Mouse (Mus musculus) embryonic stem cell, embryonic (primary cell): ENCODE measurements around the gene Tlnrd1.

Source experiments
- CTCF ChIA-PET, 4 experiments: fragments of 300-600 bp in 2 of 4; fragments of 350-600 bp in 2 of 4; sonication (Branson Sonifier 250); formaldehyde crosslinking; loops; one replicate each; lab custom pipeline; 2022; ENCODE audit warnings: inconsistent platforms in 2 of 4; lab: Charles Lee
- POLR2A ChIA-PET, 4 experiments: fragments of 300-600 bp in 2 of 4; fragments of 350-600 bp in 2 of 4; sonication (Branson Sonifier 250); formaldehyde crosslinking; loops; one replicate each; lab custom pipeline; 2022; ENCODE audit warnings: antibody characterized with exemption in 4 of 4, inconsistent platforms in 1 of 4; lab: Charles Lee

Tlnrd1 gene

DNA sequence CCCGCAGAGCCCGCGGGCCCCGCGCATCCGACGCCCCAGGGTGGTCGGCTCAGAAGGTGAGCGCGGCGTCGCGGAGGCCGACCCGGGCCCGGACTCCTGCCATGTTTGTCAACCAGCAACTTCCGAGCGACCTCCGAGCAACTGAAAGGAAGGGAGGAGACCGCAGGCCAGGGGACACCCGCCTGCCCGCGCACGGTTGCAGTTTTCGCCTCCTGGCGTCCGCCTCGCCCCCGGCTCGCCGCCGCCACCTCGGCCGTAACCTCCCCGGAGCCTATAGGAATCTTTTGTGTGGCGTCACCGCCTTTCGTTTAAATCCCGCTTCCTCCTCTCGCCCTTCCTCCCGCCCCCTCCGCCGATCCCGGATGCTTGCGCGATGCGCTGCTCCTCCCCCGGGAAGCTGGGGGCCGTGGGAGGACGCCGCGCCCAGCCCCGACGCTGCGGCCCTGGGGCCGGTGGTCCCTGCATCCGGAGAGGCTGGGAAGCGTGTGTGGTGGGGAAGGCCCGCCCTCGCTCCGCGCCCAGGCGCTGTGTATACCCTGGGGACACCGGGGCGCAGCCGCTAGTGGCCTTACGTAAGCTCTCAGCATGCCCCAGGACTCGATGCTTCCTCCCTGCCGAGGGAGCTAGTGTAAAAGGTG lies at the start of gene Tlnrd1, which contains the start of gene Mesd:
TSS of gene Tlnrd1 (minus strand) at position 285 of the 638 bp plus-strand sequence.
TSS of gene Mesd (plus strand) at position 446 of the 638 bp plus-strand sequence.
- ChIA-PET CTCF (interaction anchor here in 1 of 4 experiments (0.7 to 1.2 kb wide), 3 partner anchors 109 to 388 kb away, joined by 3 read pairs; no protein-coding TSS in a partner anchor), POLR2A (interaction anchor here (0.6 to 5.6 kb wide), 74 partner anchors 7 to 1650 kb away, joined by 3 to 166 read pairs (median 5); partner anchors contain the start of genes Stard5 (in 3 of the 4), Abhd17c (in 1 of the 4), Cfap161 (in 1 of the 4) and Il16 (in 1 of the 4))

GRCm38 (mm10) chr7:83921637-83922036 lies 37.5 kb upstream of the Tlnrd1 start:
- POLR2A ChIA-PET: interaction anchor here in 2 of 4 experiments (1.3 to 1.8 kb wide), 3 partner anchors 19 to 222 kb away, joined by 3 to 5 read pairs (median 4); no protein-coding TSS in a partner anchor
- CTCF ChIA-PET: interaction anchor here in 1 of 4 experiments (1.2 kb wide), 1 partner anchor 11 kb away, joined by 3 read pairs; no protein-coding TSS in a partner anchor

GRCm38 (mm10) chr7:83920241-83920640 lies 36.1 kb upstream of the Tlnrd1 start:
- ChIA-PET CTCF (interaction anchor here in 3 of 4 experiments (0.7 to 1.9 kb wide), 9 partner anchors 9 to 395 kb away, joined by 3 to 5 read pairs (median 4); partner anchors contain the start of gene Cemip (in 1 of the 3)), POLR2A (interaction anchor here in 2 of 4 experiments (0.6 to 1.5 kb wide), 3 partner anchors 26 to 223 kb away, joined by 3 to 5 read pairs (median 4); no protein-coding TSS in a partner anchor)

DNA sequence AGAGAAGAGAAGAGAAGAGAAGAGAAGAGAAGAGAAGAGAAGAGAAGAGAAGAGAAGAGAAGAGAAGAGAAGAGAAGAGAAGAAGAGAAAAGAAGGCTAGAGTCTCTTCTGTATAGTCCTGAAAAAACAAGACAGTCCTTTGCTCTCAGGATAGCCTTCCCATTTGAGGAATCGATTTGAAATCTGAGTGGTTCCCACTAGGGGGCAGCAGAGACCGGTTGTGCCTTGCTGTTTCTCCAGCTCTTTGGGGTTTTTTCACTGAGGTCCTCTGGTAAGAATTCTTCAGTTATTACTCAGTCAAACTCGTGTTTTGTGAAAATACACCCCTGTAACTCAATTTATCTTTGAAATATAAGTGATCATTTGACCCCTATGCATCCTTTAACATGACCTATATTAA lies 30.5 kb upstream of the Tlnrd1 start:
- ChIA-PET CTCF (interaction anchor here (0.5 to 2.5 kb wide), 26 partner anchors 10 to 732 kb away, joined by 3 to 30 read pairs (median 4); partner anchors contain the start of gene Cemip (in 4 of the 4)), POLR2A (interaction anchor here in 3 of 4 experiments (0.6 to 5.4 kb wide), 11 partner anchors 11 to 358 kb away, joined by 3 to 38 read pairs (median 3); partner anchors contain the start of genes Cemip (in 2 of the 3) and Mesd (in 1 of the 3))

DNA sequence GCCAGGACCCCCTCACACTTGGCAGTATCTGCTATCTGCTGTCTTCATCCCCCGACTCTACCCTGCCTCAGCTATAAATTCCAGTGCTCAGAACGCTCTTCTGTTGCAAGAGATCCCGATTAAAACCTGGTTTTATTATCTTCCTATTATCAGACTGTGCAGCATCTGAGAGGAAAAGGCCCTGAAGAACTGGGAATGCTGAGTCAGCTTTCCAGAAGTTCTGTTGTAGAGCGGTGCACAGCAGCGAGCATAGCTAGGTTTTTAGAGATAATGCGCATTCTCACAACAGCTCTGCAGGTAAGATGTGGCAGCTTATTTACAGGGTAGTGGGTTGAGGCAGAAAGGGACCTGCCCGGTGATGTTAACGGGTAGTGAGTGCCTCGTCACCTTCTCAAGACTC lies 29.9 kb upstream of the Tlnrd1 start:
- POLR2A ChIA-PET: interaction anchor here in 3 of 4 experiments (0.8 to 5.4 kb wide), 10 partner anchors 11 to 359 kb away, joined by 3 to 38 read pairs (median 3); partner anchors contain the start of genes Cemip (in 2 of the 3) and Mesd (in 1 of the 3)
- CTCF ChIA-PET: interaction anchor here (0.6 to 2.5 kb wide), 19 partner anchors 9 to 511 kb away, joined by 3 to 30 read pairs (median 4); partner anchors contain the start of gene Cemip (in 3 of the 4)

- ChIA-PET CTCF (interaction anchor here in 2 of 4 experiments (0.8 to 2.5 kb wide), 10 partner anchors 66 to 443 kb away, joined by 3 to 30 read pairs (median 4); partner anchors contain the start of gene Cemip (in 2 of the 2)), POLR2A (interaction anchor here in 3 of 4 experiments (1.1 to 5.4 kb wide), 5 partner anchors 10 to 173 kb away, joined by 3 to 38 read pairs (median 29); partner anchors contain the start of gene Cemip (in 1 of the 3))
Observed at GRCm38 (mm10) chr7:83913405-83913932, 29.4 kb upstream of the Tlnrd1 start.

GRCm38 (mm10) chr7:83911909-83912308 lies 27.8 kb upstream of the Tlnrd1 start:
- ChIA-PET CTCF (interaction anchor here in 1 of 4 experiments (0.6 kb wide), 1 partner anchor 177 kb away, joined by 3 read pairs; no protein-coding TSS in a partner anchor), POLR2A (interaction anchor here in 2 of 4 experiments (0.8 to 5.4 kb wide), 7 partner anchors 9 to 174 kb away, joined by 3 to 38 read pairs (median 8); partner anchors contain the start of gene Cemip (in 1 of the 2))

- ChIA-PET POLR2A (interaction anchor here in 2 of 4 experiments (0.7 to 4.2 kb wide), 4 partner anchors 8 to 22 kb away, joined by 3 to 35 read pairs (median 6); partner anchors contain the start of genes Mesd (in 1 of the 2) and Tlnrd1 (in 1 of the 2)), CTCF (interaction anchor here in 3 of 4 experiments (0.6 to 1.1 kb wide), 4 partner anchors 10 to 439 kb away, joined by 3 to 8 read pairs (median 4); no protein-coding TSS in a partner anchor)
Observed at GRCm38 (mm10) chr7:83904831-83905230, 20.7 kb upstream of the Tlnrd1 start.

DNA sequence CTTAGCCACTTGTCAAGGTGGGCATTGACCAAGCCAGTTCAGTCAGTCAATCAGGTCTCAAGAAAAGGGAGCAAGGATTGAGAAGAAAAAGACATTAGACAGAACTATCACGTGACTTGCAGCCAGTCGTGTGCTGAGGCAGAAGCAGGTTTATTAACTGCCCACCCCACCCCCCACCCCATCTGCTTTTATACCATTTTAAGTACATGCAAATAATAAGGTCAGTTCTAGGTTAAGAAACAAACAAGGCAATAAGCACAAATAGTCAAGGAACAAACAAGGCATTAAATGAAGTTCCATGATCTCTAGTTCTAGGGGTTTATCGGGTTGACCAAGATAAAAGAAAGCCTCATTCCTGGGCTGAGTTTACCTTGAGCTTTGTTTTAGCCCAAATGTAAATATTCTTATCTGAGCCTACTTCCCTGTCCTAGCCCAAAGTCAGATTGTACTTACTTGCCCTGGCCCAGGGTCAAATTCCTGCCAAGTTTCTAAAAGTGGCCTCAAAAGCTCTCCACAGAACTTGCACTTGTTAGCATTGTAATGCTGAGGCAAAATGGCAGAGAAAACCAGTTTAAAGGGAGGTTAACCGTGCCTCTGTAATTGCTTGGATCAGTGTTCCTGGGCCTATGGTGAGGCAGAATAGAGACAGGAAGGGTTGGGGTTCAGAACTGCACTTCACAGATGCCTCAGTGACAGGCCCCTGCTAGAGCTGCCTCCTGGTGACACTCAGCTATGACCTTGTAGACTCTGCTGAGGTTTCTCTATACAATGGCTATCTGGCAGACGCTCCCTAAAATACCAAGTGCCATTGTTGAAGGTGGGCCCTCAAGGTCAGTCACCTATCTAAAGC lies 18.4 kb upstream of the Tlnrd1 start:
- ChIA-PET CTCF (interaction anchor here in 3 of 4 experiments (0.6 to 1.9 kb wide), 8 partner anchors 17 to 1111 kb away, joined by 3 to 8 read pairs (median 3); partner anchors contain the start of gene Cemip (in 1 of the 3)), POLR2A (interaction anchor here (0.5 to 7.5 kb wide), 47 partner anchors 9 to 1662 kb away, joined by 3 to 166 read pairs (median 5); partner anchors contain the start of genes Mesd (in 4 of the 4), Tlnrd1 (in 4 of the 4), Cemip (in 2 of the 4) and Stard5 (in 1 of the 4))

GRCm38 (mm10) chr7:83901425-83901824 lies 17.3 kb upstream of the Tlnrd1 start:
- ChIA-PET POLR2A (interaction anchor here in 3 of 4 experiments (0.6 to 7.5 kb wide), 20 partner anchors 10 to 400 kb away, joined by 3 to 166 read pairs (median 20); partner anchors contain the start of genes Mesd (in 3 of the 3), Tlnrd1 (in 3 of the 3) and Stard5 (in 1 of the 3)), CTCF (interaction anchor here in 1 of 4 experiments (0.6 kb wide), 1 partner anchor 371 kb away, joined by 9 read pairs; no protein-coding TSS in a partner anchor)

- POLR2A ChIA-PET: interaction anchor here in 3 of 4 experiments (0.6 to 7.5 kb wide), 12 partner anchors 9 to 348 kb away, joined by 3 to 166 read pairs (median 34); partner anchors contain the start of genes Mesd (in 3 of the 3), Tlnrd1 (in 3 of the 3) and Stard5 (in 1 of the 3)
- CTCF ChIA-PET: interaction anchor here in 2 of 4 experiments (0.6 to 0.7 kb wide), 3 partner anchors 187 to 372 kb away, joined by 3 to 9 read pairs (median 3); no protein-coding TSS in a partner anchor
Observed at GRCm38 (mm10) chr7:83900519-83900918, 16.4 kb upstream of the Tlnrd1 start.

GRCm38 (mm10) chr7:83898267-83898666 lies 14.2 kb upstream of the Tlnrd1 start:
- POLR2A ChIA-PET: interaction anchor here in 3 of 4 experiments (1.0 to 7.5 kb wide), 7 partner anchors 9 to 20 kb away, joined by 3 to 166 read pairs (median 6); partner anchors contain the start of genes Mesd (in 2 of the 3) and Tlnrd1 (in 2 of the 3)
- CTCF ChIA-PET: interaction anchor here in 2 of 4 experiments (0.5 to 0.9 kb wide), 2 partner anchors 12 to 852 kb away, joined by 3 to 5 read pairs; no protein-coding TSS in a partner anchor

GRCm38 (mm10) chr7:83896077-83896740 lies 12.1 kb upstream of the Tlnrd1 start:
- POLR2A ChIA-PET: no interaction called here
- CTCF ChIA-PET: no interaction called here

DNA sequence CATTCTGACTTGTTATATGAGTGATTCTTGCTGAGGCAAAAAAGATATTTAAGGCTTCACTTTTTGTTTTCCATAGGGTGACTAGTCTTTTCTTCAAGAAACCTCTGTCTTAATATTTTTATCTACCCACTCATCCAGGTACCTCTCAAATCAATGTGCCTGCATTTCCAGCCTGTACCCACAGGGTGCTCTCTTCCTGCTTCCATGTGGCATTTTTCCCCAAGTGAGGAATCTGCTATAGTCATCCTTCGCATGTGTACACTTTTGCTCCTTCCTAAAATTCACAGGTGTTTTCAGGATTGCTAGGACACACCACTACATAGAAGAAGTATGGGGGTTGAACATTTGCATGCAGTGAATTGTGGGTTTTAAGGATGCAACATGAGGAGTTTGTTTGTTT lies 10.2 kb upstream of the Tlnrd1 start:
- POLR2A ChIA-PET: interaction anchor here in 2 of 4 experiments (0.5 to 1.3 kb wide), 2 partner anchors 8 to 10 kb away, joined by 3 read pairs; partner anchors contain the start of gene Mesd (in 1 of the 2)
- CTCF ChIA-PET: no interaction called here

DNA sequence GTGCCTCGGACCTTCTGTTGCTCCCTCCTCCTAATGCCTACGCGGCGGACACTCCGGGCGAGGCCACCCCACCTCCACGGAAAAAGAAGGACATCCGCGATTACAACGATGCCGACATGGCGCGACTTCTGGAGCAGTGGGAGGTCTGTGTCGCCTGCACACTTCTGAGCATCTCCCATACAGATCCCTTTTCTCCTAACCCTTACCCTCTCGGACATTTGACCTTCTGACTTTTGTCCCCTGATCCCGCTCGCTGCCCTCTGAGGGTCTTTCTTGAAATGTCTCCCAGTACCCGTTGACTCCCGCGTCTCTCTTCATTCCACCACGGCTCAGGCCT lies 8.2 kb upstream of the Tlnrd1 start:
- ChIA-PET CTCF (interaction anchor here in 2 of 4 experiments (1.1 to 1.4 kb wide), 4 partner anchors 28 to 197 kb away, joined by 4 to 7 read pairs (median 4); partner anchors contain the start of gene Cemip (in 1 of the 2)), POLR2A (interaction anchor here in 3 of 4 experiments (0.6 to 5.9 kb wide), 29 partner anchors 8 to 1025 kb away, joined by 3 to 160 read pairs (median 6); partner anchors contain the start of genes Stard5 (in 2 of the 3), Cfap161 (in 1 of the 3), Mesd (in 1 of the 3) and Mex3b (in 1 of the 3))
